Mouse (Mus musculus): ENCODE data around the gene Knstrn.

The Knstrn gene

GRCm38 (mm10) chr2:118862340-118862675 lies 48.5 kb downstream of the Knstrn start:
- DNase-seq = no peak

GRCm38 (mm10) chr2:118870601-118871000 lies 56.8 kb downstream of the Knstrn start:
- DNase-seq = no peak

GRCm38 (mm10) chr2:118871032-118871431 lies 57.2 kb downstream of the Knstrn start:
- no peak for DNase-seq

- no peak for DNase-seq
These were observed 59.2 kb downstream of the Knstrn start for GRCm38 (mm10) chr2:118873018-118873417.

GRCm38 (mm10) chr2:118873890-118874430 lies 60.2 kb downstream of the Knstrn start:
- DNase-seq = no peak

- DNase-seq = no peak
These were observed 61.5 kb downstream of the Knstrn start for GRCm38 (mm10) chr2:118875316-118875715.

- no peak for DNase-seq
These were observed 62.6 kb downstream of the Knstrn start for GRCm38 (mm10) chr2:118876453-118876852.

- peak; percentile 71 to 81 for DNase-seq
These were observed 67.2 kb downstream of the Knstrn start for GRCm38 (mm10) chr2:118881019-118881418.

- peak in 1 of 2 experiments; percentile 35 for DNase-seq
These were observed 68.2 kb downstream of the Knstrn start for GRCm38 (mm10) chr2:118881956-118882355.

- peak; percentile 83 to 89 for DNase-seq
These were observed 69.3 kb downstream of the Knstrn start for GRCm38 (mm10) chr2:118882840-118883679.

- DNase-seq = no peak
These were observed 73.6 kb downstream of the Knstrn start for GRCm38 (mm10) chr2:118887440-118887839.

- DNase-seq = peak in 1 of 2 experiments; percentile 42
These were observed 74.2 kb downstream of the Knstrn start for GRCm38 (mm10) chr2:118887845-118888548.

- DNase-seq = no peak
These were observed 77.4 kb downstream of the Knstrn start for GRCm38 (mm10) chr2:118891173-118891572.

- DNase-seq = peak; percentile 41 to 68
These were observed 82.4 kb downstream of the Knstrn start for GRCm38 (mm10) chr2:118895990-118896913.

- DNase-seq = no peak
These were observed 83.1 kb downstream of the Knstrn start for GRCm38 (mm10) chr2:118896914-118897291.

- no peak for DNase-seq
These were observed 83.6 kb downstream of the Knstrn start for GRCm38 (mm10) chr2:118897392-118897791.

GRCm38 (mm10) chr2:118897808-118898207 lies 84.0 kb downstream of the Knstrn start:
- DNase-seq = no peak

- no peak for DNase-seq
These were observed 85.0 kb downstream of the Knstrn start for GRCm38 (mm10) chr2:118898771-118899170.

- no peak for DNase-seq
These were observed 85.5 kb downstream of the Knstrn start for GRCm38 (mm10) chr2:118899306-118899705.

- peak; percentile 43 to 72 for DNase-seq
These were observed 86.4 kb downstream of the Knstrn start, which contains the start of gene Bahd1 for GRCm38 (mm10) chr2:118899981-118900825. Bahd1 (plus strand) TSS chr2:118900377.

GRCm38 (mm10) chr2:118900826-118901140 lies 87.0 kb downstream of the Knstrn start:
- DNase-seq = no peak
